Mouse (Mus musculus) MEL (cell line): ENCODE measurements around the gene Klhl30. TPM values are rescaled to one million over a fixed set of nuclear protein-coding genes. Genes with fewer than 3 reads are reported as not detected.

Source experiments
- DNase-seq: peaks from one replicate; pipeline ENCODE4 v3.0.0; 2011; ENCODE audit warnings: low read depth, low spot score
- H3K27ac ChIP-seq: 2 replicates; pipeline ENCODE4 v1.5.1; 2012; ENCODE audit warnings: low read depth, mild to moderate bottlenecking, control low read depth, low read length, moderate library complexity; ENCODE audit not compliant: control insufficient read depth
- H3K27me3 ChIP-seq, 2 experiments: fragments of 150-350 bp in 1 of 2; sonication (generic) in 1 of 2; 2 replicates each; pipeline ENCODE4 v1.6.1; 2012; ENCODE audit warnings: low read length in 2 of 2, mild to moderate bottlenecking in 2 of 2, improper control_type of control experiment in 1 of 2, moderate library complexity in 1 of 2; ENCODE audit not compliant: insufficient read depth in 2 of 2, control insufficient read depth in 1 of 2
- H3K36me3 ChIP-seq, 2 experiments: 2 replicates each; pipeline ENCODE4 v1.6.1; 2012 to 2014; ENCODE audit warnings: low read length in 2 of 2, improper control_type of control experiment in 1 of 2, inconsistent platforms in 1 of 2, mild to moderate bottlenecking in 1 of 2; ENCODE audit not compliant: insufficient read depth in 2 of 2, control insufficient read depth in 1 of 2
- H3K4me1 ChIP-seq, 2 experiments: fragments of 150-350 bp in 1 of 2; sonication (generic) in 1 of 2; 2 replicates each; pipeline ENCODE4 v1.6.1; 2012; ENCODE audit warnings: low read length in 2 of 2, improper control_type of control experiment in 1 of 2, mild to moderate bottlenecking in 1 of 2; ENCODE audit not compliant: insufficient read depth in 2 of 2, control insufficient read depth in 1 of 2
- H3K4me3 ChIP-seq, 2 experiments: fragments of 150-350 bp in 1 of 2; sonication (generic) in 1 of 2; 2 replicates each; pipeline ENCODE4 v1.5.1; 2012; ENCODE audit warnings: low read depth in 2 of 2, low read length in 2 of 2, mild to moderate bottlenecking in 2 of 2, moderate library complexity in 2 of 2, control low read depth in 1 of 2, improper control_type of control experiment in 1 of 2; ENCODE audit not compliant: control insufficient read depth in 1 of 2, insufficient read depth in 1 of 2
- H3K79me2 ChIP-seq: 2 replicates; pipeline ENCODE4 v1.6.1; 2012; ENCODE audit warnings: mild to moderate bottlenecking, low read length, moderate library complexity; ENCODE audit not compliant: control insufficient read depth, poor library complexity, insufficient read depth
- H3K9ac ChIP-seq: 2 replicates; pipeline ENCODE4 v1.6.1; 2012; ENCODE audit warnings: low read depth, mild to moderate bottlenecking, control low read depth, low read length, moderate library complexity; ENCODE audit not compliant: control insufficient read depth, poor library complexity, severe bottlenecking
- H3K9me3 ChIP-seq: fragments of 150-350 bp; sonication (generic); replicated peaks from 2 replicates; pipeline ENCODE4 v1.6.1; 2012; ENCODE audit warnings: mild to moderate bottlenecking, low read length, improper control_type of control experiment, moderate library complexity; ENCODE audit not compliant: insufficient read depth
- BHLHE40 ChIP-seq: IDR thresholded peaks from 2 replicates; pipeline ENCODE4 v1.6.1; 2012; ENCODE audit warnings: low read depth, mild to moderate bottlenecking, inconsistent platforms, low read length, improper control_type of control experiment, borderline replicate concordance
- ETS1 ChIP-seq: IDR thresholded peaks from 2 replicates; pipeline ENCODE4 v1.6.1; 2012; ENCODE audit warnings: low read depth, mild to moderate bottlenecking, inconsistent platforms, low read length, improper control_type of control experiment, moderate library complexity
- GABPA ChIP-seq: IDR thresholded peaks from 2 replicates; pipeline ENCODE4 v1.6.1; 2012; ENCODE audit warnings: low read depth, mild to moderate bottlenecking, inconsistent platforms, low read length, improper control_type of control experiment, moderate library complexity
- GATA1 ChIP-seq: IDR thresholded peaks from 2 replicates; pipeline ENCODE4 v1.6.1; 2011; ENCODE audit warnings: low read depth, low read length, improper control_type of control experiment
- HCFC1 ChIP-seq: IDR thresholded peaks from 2 replicates; pipeline ENCODE4 v1.6.1; 2012; ENCODE audit warnings: low read depth, mild to moderate bottlenecking, inconsistent platforms, low read length, improper control_type of control experiment, moderate library complexity
- MAX ChIP-seq: IDR thresholded peaks from 2 replicates; pipeline ENCODE4 v1.6.1; 2011; ENCODE audit warnings: low read length, improper control_type of control experiment
- MAZ ChIP-seq: IDR thresholded peaks from 2 replicates; pipeline ENCODE4 v1.6.1; 2012; ENCODE audit warnings: low read depth, mild to moderate bottlenecking, inconsistent platforms, low read length, improper control_type of control experiment
- MEF2A ChIP-seq: IDR thresholded peaks from 2 replicates; pipeline ENCODE4 v1.6.1; 2014; ENCODE audit warnings: low read depth, mild to moderate bottlenecking, inconsistent platforms, low read length, improper control_type of control experiment; ENCODE audit not compliant: poor library complexity, insufficient replicate concordance, severe bottlenecking; ENCODE audit errors: extremely low read depth
- MXI1 ChIP-seq: IDR thresholded peaks from 2 replicates; pipeline ENCODE4 v1.6.1; 2011; ENCODE audit warnings: mild to moderate bottlenecking, low read depth, low read length, improper control_type of control experiment
- MYC ChIP-seq: IDR thresholded peaks from 2 replicates; pipeline ENCODE4 v1.6.1; 2011; ENCODE audit warnings: low read depth, mild to moderate bottlenecking, low read length, improper control_type of control experiment, moderate library complexity
- NELFE ChIP-seq: IDR thresholded peaks from 2 replicates; pipeline ENCODE4 v1.6.1; 2011; ENCODE audit warnings: low read depth, low read length, improper control_type of control experiment
- SIN3A ChIP-seq: IDR thresholded peaks from 2 replicates; pipeline ENCODE4 v1.6.1; 2012; ENCODE audit warnings: low read length, improper control_type of control experiment, inconsistent platforms
- SMC3 ChIP-seq: IDR thresholded peaks from 2 replicates; pipeline ENCODE4 v1.6.1; 2011; ENCODE audit warnings: low read depth, low read length, improper control_type of control experiment
- TBP ChIP-seq: IDR thresholded peaks from 2 replicates; pipeline ENCODE4 v1.8.0; 2011; ENCODE audit warnings: low read depth, low read length, improper control_type of control experiment
- USF1 ChIP-seq: IDR thresholded peaks from 2 replicates; pipeline ENCODE4 v1.6.1; 2014; ENCODE audit warnings: low read depth, mild to moderate bottlenecking, inconsistent platforms, low read length, improper control_type of control experiment, moderate library complexity
- ZKSCAN1 ChIP-seq: IDR thresholded peaks from 2 replicates; pipeline ENCODE4 v1.6.1; 2012; ENCODE audit warnings: low read depth, mild to moderate bottlenecking, inconsistent platforms, low read length, improper control_type of control experiment, moderate library complexity
- ZMIZ1 ChIP-seq: IDR thresholded peaks from 2 replicates; pipeline ENCODE4 v1.6.1; 2012; ENCODE audit warnings: low read depth, mild to moderate bottlenecking, inconsistent platforms, low read length, improper control_type of control experiment, moderate library complexity
- polyA plus RNA-seq, 2 experiments: library from polyadenylated mRNA; stranded (reverse) in 1 of 2; unstranded in 1 of 2; fragments of >175 nt in 1 of 2; fragments of >200 nt in 1 of 2; gene quantifications; 2 replicates each; pipeline versions ENCODE4 v1.2.1 to v1.2.4; 2012; ENCODE audit warnings: low replicate concordance in 2 of 2, low read depth in 1 of 2; ENCODE audit not compliant: insufficient read length in 2 of 2, insufficient read depth in 1 of 2, missing spikeins in 1 of 2
- total RNA-seq: library from RNA; depleted of rRNA; stranded (reverse); fragments of 300-350 nt; gene quantifications from 2 replicates; pipeline ENCODE4 v1.2.3, GENCODE M21; 2012

The Klhl30 gene
- total and polyA plus RNA-seq, 3 experiments, result not detected

GRCm38 (mm10) chr1:91309366-91310085 is 41.3 kb upstream of the Klhl30 start:
- no peaks in the 10 kb centered on the region for H3K27me3 ChIP-seq
- H3K9ac ChIP-seq, result no peak overlapping the region
- no peaks in the 10 kb centered on the region for H3K4me1 ChIP-seq
- H3K36me3 ChIP-seq, result peaks cover 0 to 15% of the 10 kb centered on the region in 2 experiments; a peak in 2 of 4 replicates
- no peaks in the 10 kb centered on the region for H3K79me2 ChIP-seq
- H3K9me3 ChIP-seq, result no peaks in the 10 kb centered on the region
- H3K27ac ChIP-seq, result no peak overlapping the region
- no peak for TF ChIP-seq MAX
- TF ChIP-seq BHLHE40, result no peak
- no peak for TF ChIP-seq ZKSCAN1
- TF ChIP-seq NELFE, result no peak
- TF ChIP-seq HCFC1, result no peak
- TF ChIP-seq SMC3, result no peak
- TF ChIP-seq MAZ, result no peak
- no peak for TF ChIP-seq USF1
- no peak for TF ChIP-seq GATA1
- no peak for TF ChIP-seq GABPA
- TF ChIP-seq MYC, result no peak
- no peak for TF ChIP-seq MEF2A
- no peak for TF ChIP-seq ETS1
- TF ChIP-seq TBP, result no peak
- DNase-seq, result no peak
- no peak overlapping the region for H3K4me3 ChIP-seq

GRCm38 (mm10) chr1:91312273-91312672 is 38.5 kb upstream of the Klhl30 start:
- no peaks in the 10 kb centered on the region for H3K79me2 ChIP-seq
- no peak overlapping the region for H3K27ac ChIP-seq
- no peaks in the 10 kb centered on the region for H3K4me1 ChIP-seq
- DNase-seq, result no peak
- H3K9ac ChIP-seq, result no peak overlapping the region
- no peak for TF ChIP-seq ETS1
- TF ChIP-seq SIN3A, result no peak
- TF ChIP-seq MXI1, result no peak
- TF ChIP-seq ZMIZ1, result no peak
- H3K36me3 ChIP-seq, result peaks cover 0 to 15% of the 10 kb centered on the region in 2 experiments; a peak in 2 of 4 replicates
- H3K4me3 ChIP-seq, result no peak overlapping the region
- H3K9me3 ChIP-seq, result no peaks in the 10 kb centered on the region
- H3K27me3 ChIP-seq, result no peaks in the 10 kb centered on the region
